Mouse (Mus musculus) bone marrow macrophage, adult 2 months (primary cell): ENCODE data around the gene Zeb2.

ENCODE experiments used
- CTCF ChIP-seq: IDR thresholded peaks from 2 replicates; pipeline ENCODE4 v1.5.1; 2012; ENCODE audit warnings: low read depth, mild to moderate bottlenecking, low read length, moderate library complexity
- POLR2A ChIP-seq: IDR thresholded peaks from 2 replicates; pipeline ENCODE4 v1.6.1; 2012; ENCODE audit warnings: mild to moderate bottlenecking, low read depth, low read length, borderline replicate concordance

GRCm38 (mm10) chr2:44962620-44963019 lies 154.6 kb downstream of the Zeb2 start:
- no peak for TF ChIP-seq POLR2A
- no peak for TF ChIP-seq CTCF
